Mouse (Mus musculus): ENCODE results near the gene Fam126b.

GRCm38 (mm10) chr1:58618766-58619165 lies 32.6 kb upstream of the Fam126b start:
- no peak for TF ChIP-seq POLR2A (IDR thresholded peaks at IDR 0.05; ENCODE audit: low read depth, low read length)
- no peak for TF ChIP-seq CTCF (IDR thresholded peaks at IDR 0.05; ENCODE audit: extremely low read depth, insufficient read length, insufficient replicate concordance, low read depth, low read length)

Data from small intestine, adult 2 months (tissue).